Mouse (Mus musculus) urinary bladder, postnatal 4 days (tissue): Measurements from ENCODE around the gene Slc35d2.

ENCODE experiments used
- DNase-seq, 2 experiments: peaks; one replicate each; pipeline ENCODE4 v3.0.0; 2021 to 2022; ENCODE audit warnings: low spot score in 2 of 2

The Slc35d2 gene

DNA sequence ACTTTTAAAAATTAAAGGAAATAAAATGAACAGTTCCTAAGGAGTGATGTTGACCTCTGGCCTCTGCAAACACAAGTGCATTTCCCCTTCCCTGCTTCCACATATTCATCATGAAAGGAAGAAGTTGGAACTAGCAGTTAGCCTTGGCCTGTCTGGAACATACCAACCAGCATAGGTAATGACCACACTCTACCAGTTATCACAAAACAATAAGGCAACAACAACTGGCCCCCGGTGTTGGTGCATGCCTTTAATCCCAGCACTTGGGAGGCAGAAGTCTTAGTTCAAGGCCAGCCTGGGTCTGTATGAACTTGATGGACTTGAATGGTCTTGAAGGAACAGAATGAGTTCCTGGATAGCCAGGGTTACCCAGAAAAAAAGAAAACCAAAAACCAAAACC lies 18.7 kb downstream of the Slc35d2 start:
- DNase-seq = no peak

DNA sequence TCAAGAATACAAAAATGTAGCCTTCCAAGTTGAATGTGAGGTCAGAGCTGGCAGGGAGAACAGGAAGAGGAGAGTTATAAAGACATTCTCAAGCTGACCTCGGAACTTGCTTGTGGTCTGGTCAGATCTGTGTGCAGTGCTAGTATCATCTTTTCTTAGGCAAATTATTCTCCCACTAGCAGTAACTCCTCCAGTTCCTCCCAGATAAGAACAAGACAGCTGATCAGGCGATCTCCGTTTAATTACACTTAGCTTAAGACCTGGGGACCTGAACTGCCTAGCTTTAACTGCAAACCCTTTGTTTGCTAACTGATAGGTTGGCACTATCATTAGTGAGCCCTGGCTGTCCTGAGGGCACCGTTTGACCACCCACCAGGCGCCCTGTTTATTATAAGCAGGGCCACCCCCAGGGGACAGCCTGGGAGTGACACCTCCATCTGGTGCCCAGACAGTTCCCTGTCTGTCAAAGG lies 20.8 kb downstream of the Slc35d2 start:
- no peak for DNase-seq

- DNase-seq = no peak
Measured at GRCm38 (mm10) chr13:64107535-64107934, 21.6 kb downstream of the Slc35d2 start.

DNA sequence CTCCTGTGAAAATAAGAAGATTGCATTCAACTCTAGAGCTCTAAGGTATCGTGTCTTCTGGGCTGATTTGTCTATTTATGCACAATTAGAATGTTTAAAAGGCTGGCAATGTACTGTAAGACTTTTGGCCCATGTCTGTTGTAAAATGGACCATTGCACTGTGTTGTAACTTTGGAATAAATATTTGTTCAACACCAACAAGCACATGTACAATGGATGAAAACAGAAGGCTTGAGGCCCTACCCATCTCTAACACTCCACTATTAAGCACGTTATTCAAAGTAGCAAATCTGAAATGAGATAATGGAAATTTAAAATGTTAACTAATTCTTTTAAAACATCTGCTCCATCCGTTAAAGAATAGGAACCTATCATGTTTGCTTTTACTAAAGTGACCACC lies 22.1 kb downstream of the Slc35d2 start:
- DNase-seq = no peak

DNA sequence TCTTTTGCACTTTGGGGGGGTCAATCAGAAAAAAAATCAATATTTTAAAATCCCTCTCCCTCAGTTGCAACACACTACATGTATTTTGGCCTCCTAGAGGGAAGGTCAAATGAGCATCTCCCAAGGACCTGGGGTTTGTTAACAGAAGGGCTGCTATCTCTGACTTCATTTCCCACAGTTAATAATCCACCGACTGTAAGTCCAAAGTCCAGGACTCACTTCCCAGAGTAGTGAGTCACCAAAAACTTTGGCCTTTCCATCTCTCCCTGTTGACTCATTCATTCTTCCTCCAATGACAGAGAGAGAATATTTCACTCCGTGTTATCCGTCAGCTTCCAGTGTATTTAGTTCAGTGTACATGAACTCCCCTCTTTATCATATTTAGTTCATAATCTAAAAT lies 23.5 kb downstream of the Slc35d2 start:
- DNase-seq = no peak

GRCm38 (mm10) chr13:64100186-64100585 lies 29.0 kb downstream of the Slc35d2 start:
- DNase-seq = no peak

DNA sequence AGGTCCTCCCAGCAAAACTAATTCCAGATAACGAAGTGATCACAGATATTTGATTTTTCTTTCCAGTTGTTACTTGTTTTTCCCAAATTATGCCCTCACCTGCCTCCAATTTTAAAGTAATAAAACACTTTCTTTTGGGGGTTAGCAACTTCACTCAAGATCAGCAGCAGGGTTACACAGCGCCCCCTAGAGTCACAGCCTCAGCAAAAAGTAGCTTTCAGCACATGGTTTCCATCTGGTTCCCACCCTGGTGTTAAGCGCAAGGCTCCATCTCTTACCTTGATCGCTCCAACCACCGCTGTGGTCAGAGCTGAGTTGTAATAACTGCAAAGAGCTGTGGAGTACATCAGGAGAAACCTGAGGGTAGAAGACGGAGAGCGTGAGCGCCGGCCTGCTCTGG lies 30.2 kb downstream of the Slc35d2 start:
- no peak for DNase-seq

GRCm38 (mm10) chr13:64093341-64093740 lies 35.8 kb downstream of the Slc35d2 start:
- DNase-seq = peak; percentile 43 to 77

DNA sequence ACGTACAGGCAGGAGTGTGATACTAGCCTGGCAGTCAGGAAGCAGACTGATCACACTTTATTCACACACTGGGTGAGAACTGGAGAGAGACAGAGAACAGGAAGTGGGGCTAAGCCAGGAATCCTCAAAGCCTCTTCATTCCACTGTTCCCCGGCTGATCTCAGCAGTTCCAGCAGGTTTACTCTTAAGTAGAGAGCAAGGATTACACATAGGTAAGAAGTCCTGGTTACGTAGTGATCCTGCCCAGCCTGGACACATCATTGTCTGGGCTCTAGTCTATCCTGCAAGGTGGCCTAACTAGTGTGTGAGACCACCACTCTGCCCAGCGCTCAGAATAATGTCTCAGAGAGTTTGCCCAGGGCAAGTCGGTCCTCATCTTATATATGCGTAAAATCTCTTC lies 36.4 kb downstream of the Slc35d2 start:
- DNase-seq = no peak

DNA sequence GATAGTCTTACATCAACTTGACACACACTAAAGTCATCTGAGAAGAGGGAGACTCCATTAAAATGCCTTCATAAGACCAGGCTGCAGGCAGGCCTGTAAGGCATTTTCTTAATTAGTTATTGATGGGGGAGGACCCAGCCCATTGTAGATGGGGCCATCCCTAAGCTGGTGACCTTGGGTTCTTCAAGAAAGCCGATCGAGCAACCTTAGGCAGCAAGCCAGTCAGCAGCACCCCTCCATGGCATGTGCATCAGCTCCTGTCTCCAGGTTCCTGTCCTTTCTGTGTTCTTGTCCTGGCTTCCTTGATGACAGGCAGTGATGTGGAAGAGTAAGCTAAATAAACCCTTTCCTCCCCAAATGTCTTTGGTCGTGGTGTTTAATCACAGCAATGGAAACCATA lies 37.0 kb downstream of the Slc35d2 start:
- no peak for DNase-seq

DNA sequence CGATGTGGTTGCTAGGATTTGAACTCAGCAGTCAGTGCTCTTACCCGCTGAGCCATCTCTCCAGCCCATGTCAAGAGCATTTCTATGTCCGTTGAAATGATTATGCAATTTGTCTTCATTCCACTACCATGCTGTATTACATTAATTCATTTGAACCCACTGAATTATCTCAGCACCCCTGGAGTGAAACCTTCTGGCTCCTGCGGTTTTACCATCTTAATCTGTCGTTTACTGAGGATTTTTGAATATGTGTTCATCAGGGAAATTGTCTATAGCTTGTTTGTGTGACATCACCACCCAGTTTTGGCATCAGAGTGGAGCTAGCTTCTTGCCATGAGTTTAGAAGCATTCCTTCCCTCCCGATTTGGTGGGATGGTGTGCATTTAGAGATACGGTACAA lies 38.2 kb downstream of the Slc35d2 start:
- DNase-seq = no peak

- no peak for DNase-seq
Measured at GRCm38 (mm10) chr13:64090278-64090677, 38.9 kb downstream of the Slc35d2 start.

GRCm38 (mm10) chr13:64089130-64089529 lies 40.0 kb downstream of the Slc35d2 start, which contains the start of gene Hsd17b3:
TSS of gene Hsd17b3 (minus strand) at chr13:64089230.
- no peak for DNase-seq

GRCm38 (mm10) chr13:64088057-64088456 lies 41.1 kb downstream of the Slc35d2 start:
- DNase-seq = no peak

- no peak for DNase-seq
Measured at GRCm38 (mm10) chr13:64086036-64086435, 43.1 kb downstream of the Slc35d2 start.

DNA sequence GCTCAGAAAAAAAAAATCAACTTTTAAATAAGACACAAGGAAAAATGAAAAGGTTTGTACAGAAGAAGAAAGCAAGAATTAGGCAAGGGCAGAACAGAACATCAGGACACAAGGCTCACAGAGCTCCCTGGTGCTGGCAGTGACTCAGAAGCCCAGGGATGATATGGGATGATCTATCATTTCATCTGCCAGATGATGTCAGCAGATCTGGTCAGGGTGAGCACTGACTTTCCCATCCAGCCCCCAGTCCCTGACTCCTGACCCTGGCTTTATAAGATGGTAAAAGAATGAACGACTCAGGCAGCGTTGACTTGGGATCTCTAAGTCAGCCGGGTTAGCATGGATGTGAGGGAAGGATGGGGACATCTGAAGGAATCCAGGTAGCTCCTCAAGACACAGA lies 45.8 kb downstream of the Slc35d2 start:
- DNase-seq = no peak

DNA sequence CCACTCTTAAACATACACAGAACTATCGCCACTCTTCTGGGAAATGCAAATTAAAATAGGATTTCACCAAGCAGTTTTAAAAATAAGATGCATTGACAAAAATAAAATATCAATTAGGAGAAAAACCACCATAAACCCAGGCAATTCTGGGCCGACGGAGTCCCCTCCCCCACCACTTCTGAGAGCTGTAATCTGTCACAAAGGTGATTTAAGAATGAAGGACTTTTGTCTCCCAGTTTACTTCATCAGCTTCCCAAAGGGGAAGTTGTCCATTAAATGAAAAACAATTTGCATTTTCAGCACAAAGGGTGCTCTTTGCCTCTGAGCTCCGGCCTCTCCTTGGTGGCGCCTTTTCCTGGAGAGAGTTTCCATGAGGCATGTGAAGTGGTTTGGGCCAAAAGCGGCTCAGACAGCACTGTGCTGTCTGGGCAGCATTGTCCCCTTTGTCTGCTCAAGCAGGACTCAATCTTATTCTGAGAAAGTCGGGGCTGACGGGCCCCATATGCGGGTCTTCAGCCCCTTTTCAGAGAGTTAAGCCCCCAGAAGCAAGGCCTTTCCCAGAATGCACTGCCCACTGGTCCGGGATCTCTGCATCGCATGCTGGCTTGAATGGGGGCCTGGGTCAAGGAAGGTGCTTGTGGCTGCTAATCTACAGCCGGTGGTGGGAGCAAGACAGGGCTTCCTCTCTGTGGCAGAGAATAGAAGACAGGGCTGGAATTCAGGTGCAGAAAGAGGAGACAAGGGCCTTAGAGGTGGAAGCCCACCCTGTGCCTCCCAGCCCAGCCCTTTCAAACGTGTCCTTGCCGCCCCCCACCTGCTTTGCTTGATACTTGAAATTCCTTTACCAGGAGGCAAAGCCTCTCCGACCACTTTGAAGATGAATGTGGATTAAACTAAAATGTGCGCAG lies 47.9 kb downstream of the Slc35d2 start:
- no peak for DNase-seq

GRCm38 (mm10) chr13:64077591-64077990 lies 51.6 kb downstream of the Slc35d2 start:
- DNase-seq = no peak

GRCm38 (mm10) chr13:64076074-64076473 lies 53.1 kb downstream of the Slc35d2 start:
- no peak for DNase-seq

- no peak for DNase-seq
Measured at GRCm38 (mm10) chr13:64066653-64067052, 62.5 kb downstream of the Slc35d2 start.

GRCm38 (mm10) chr13:64064276-64064675 lies 64.9 kb downstream of the Slc35d2 start:
- DNase-seq = no peak

DNA sequence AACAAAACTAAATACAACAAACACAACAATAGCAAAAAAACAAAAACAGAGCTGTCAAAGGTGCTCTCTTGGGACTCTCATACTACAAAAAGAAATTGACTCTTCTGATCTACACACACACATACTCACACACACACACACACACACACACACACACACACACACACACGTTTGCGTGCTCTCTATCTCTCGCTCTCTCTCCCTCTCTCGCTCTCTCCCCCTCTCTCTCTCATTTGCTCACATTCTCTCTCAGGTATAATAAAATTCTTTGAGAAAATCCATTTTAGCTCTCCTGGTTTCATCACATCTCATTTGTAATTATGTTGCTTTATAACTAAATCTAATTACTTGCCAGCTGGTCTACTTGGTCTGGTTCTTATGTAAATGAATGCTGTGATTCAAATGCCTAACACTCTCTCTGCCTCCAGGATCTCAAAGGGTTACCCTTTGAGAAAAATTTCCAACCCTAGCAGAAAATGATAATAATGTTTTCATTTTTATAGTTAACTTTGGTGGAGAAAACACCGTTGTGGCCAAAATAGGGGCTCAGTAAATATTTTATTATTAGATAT lies 68.1 kb downstream of the Slc35d2 start:
- no peak for DNase-seq

- no peak for DNase-seq
Measured at GRCm38 (mm10) chr13:64053959-64054358, 75.2 kb downstream of the Slc35d2 start.
